ENCODE assay signal across 8 mouse cellular contexts in genomic region chr4:148869566-148869965, GRCm38 (mm10).
A peak's percentile ranks its signal among the peaks of the same experiment; 100 is the strongest.
DNase-seq lines count a peak whose midpoint lies in the region; ATAC-seq lines count a peak whose summit lies in the region.

No protein-coding gene starts in this region.

- no peak overlapping the region for H3K9ac ChIP-seq in forebrain, embryonic 14.5 days (ENCODE audit: low read length)
- H3K9ac ChIP-seq in forebrain, embryonic 13.5 days = no peak overlapping the region

- H3K4me3 ChIP-seq in forebrain, embryonic 14.5 days (ENCODE audit: low read depth, low read length) = no peak overlapping the region
- no peak overlapping the region for H3K4me3 ChIP-seq in forebrain, embryonic 13.5 days

- peaks cover 2% of the 10 kb centered on the region for H3K27me3 ChIP-seq in forebrain, embryonic 14.5 days (replicated peaks; ENCODE audit: control insufficient read depth, insufficient read depth, low read length)
- peaks cover 56% of the 10 kb centered on the region for H3K27me3 ChIP-seq in forebrain, embryonic 13.5 days

- WGBS in forebrain, embryonic 14.5 days = 58% methylated on average over 7 of the region's 7 CpGs
- WGBS in forebrain, embryonic 13.5 days = 62% methylated on average over 7 of the region's 7 CpGs

- no peak overlapping the region for H3K27ac ChIP-seq in forebrain, embryonic 14.5 days (ENCODE audit: low read depth, low read length)
- no peak overlapping the region; the same call in 1 of the 2 replicates for H3K27ac ChIP-seq in forebrain, embryonic 13.5 days

- ATAC-seq in forebrain, embryonic 14.5 days = no peak
- no peak for ATAC-seq in forebrain, embryonic 13.5 days
- ATAC-seq in monocyte, adult 5-6 weeks (replicated peaks; ENCODE audit: insufficient number of reproducible peaks, low FRiP score, low TSS enrichment, poor library complexity, severe bottlenecking) = no peak

- H3K4me1 ChIP-seq in forebrain, embryonic 14.5 days (ENCODE audit: control insufficient read depth, insufficient read depth, low read length) = peaks cover 37% of the 10 kb centered on the region
- H3K4me1 ChIP-seq in forebrain, embryonic 13.5 days = peaks cover 63% of the 10 kb centered on the region

- DNase-seq in forebrain, embryonic 14.5 days (ENCODE audit: low spot score) = peak; percentile 69
- DNase-seq in 3134 (ENCODE audit: extremely low read depth, insufficient read length, low spot score) = peak; percentile 81
- DNase-seq in cerebellum, adult 8-10 months = peak; percentile 59
- peak; percentile 67 to 75 for DNase-seq in heart, postnatal 14 days
- DNase-seq in thymus, adult 18-20 months = no peak
- DNase-seq in urinary bladder, adult 18-20 months (ENCODE audit: low spot score in 2 of 2) = no peak

- no peak overlapping the region for H3K4me2 ChIP-seq in forebrain, embryonic 14.5 days (ENCODE audit: low read length)
- H3K4me2 ChIP-seq in forebrain, embryonic 13.5 days = no peak overlapping the region

- no peaks in the 10 kb centered on the region for H3K9me3 ChIP-seq in forebrain, embryonic 14.5 days (replicated peaks; ENCODE audit: control insufficient read depth, low read length)
- no peaks in the 10 kb centered on the region for H3K9me3 ChIP-seq in forebrain, embryonic 13.5 days (replicated peaks)

- no peaks in the 10 kb centered on the region for H3K36me3 ChIP-seq in forebrain, embryonic 14.5 days (ENCODE audit: control insufficient read depth, insufficient read depth, low read length)
- H3K36me3 ChIP-seq in forebrain, embryonic 13.5 days (ENCODE audit: poor library complexity, severe bottlenecking) = no peaks in the 10 kb centered on the region

- intact Hi-C loops in heart, postnatal 14 days (cut with DNase I) = no loop called here

Comparison
In these comparisons a context has a peak if more than half of its experiments do, and no peak if none do; other contexts are left out.
1. DNase-seq: peak in forebrain, embryonic 14.5 days (single experiment), 3134 (single experiment), cerebellum, adult 8-10 months (single experiment) and heart, postnatal 14 days (2 of 2); none in thymus, adult 18-20 months (0 of 2) and urinary bladder, adult 18-20 months (0 of 2).